Mouse (Mus musculus): Measurements from ENCODE around the gene Ifna16.

The Ifna16 gene

DNA sequence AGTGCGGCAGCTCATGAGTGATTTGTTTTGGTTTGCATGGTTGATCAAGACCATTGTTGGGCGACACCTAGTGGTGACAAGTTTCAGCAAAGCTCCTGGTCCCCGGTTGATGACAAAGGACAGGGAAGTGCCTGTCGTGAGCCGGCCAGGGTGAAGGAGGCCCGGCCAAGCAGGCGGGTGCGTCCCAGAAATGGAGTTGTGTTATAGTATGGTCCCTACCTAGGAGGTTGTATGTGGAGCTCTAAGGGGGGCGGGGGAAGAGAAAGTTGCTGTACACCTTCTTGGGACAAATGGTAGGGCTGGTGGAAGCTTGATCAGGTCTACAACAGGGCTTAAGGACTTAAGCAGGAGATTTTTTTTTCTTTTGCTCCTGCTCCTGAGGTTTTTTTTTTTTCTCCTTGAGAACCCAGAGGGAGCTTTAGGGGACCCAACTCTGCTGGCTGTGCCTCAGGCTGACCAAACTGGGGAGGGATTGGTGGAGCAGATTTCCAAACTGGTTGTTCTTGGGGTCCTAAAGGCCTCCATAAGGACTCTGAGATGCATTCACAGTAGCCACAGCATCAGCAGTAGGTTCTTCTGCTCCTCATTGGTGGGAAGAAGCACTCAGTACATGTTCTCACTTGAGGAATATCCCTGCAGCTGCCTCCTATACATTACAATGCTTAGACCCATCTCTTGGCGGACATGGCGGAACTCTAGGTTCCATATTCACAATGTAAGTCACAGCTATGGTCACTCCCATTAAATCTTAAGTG lies 35.5 kb downstream of the Ifna16 start:
- DNase-seq: peak; percentile 80

DNA sequence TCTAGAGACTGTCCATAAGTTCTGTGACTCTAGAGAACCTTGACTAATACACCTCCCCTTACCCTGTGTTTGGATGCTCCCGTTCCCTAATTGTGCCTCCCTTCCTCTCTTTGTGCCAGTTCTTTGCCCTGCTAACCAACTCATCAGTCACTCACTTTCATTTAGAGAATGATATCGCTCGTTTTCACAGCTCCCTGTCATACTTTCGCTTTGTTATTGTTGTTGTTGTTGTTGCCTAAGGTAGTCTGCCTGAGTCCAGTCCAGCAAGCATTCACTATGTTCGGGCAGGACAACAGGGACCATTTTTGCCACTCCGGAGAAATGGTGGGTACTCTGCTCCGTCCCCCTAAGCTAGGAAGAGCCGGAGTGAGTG lies 36.0 kb downstream of the Ifna16 start:
- no peak for DNase-seq

DNA sequence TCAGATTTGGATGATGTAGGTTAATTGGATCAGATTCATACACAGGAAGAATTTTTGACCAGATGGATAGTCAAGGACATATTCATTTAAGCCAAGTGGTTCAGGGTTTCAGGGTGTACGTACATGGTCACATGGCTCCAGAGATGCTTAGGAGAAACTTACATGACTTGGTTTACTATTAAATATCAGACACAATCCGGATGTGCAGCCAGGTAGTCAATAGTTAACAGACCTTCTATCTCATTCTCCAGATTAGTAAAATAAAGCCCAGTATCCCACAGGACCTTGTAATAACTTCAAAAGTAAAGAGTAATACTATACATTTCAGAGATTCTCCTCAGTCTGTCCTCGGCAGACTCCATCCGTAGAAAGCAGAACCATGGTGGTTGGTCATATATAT lies 42.4 kb downstream of the Ifna16 start, which contains the start of gene C87499:
Gene C87499, minus strand, starts transcription at position 101 of the 400 bp plus-strand sequence.
- no peak for DNase-seq

All from right cerebral cortex, postnatal 25 days (tissue).